Mouse (Mus musculus): ENCODE data around the gene Arrdc5. TPM values are rescaled to one million over a fixed set of nuclear protein-coding genes. Genes with fewer than 3 reads are reported as not detected.
"Not testable (repeated sequence)": the region's sequence is repeated elsewhere in the genome, so short reads cannot be mapped to it uniquely, and the experiment has no call there.

Arrdc5 gene
- polyA plus RNA-seq, 1 experiment from 2014 or later = not detected

- Histone ChIP-seq H3K4me2 (no peak overlapping the region), H3K4me1 (ENCODE audit: insufficient read depth) (peaks cover under 1% of the 10 kb centered on the region; the same call in 1 of the 2 replicates), H3K27me3 (ENCODE audit: insufficient read depth, low read length) (no peaks in the 10 kb centered on the region), H3K36me3 (ENCODE audit: insufficient read depth) (peaks cover 57% of the 10 kb centered on the region), H3K9ac (no peak overlapping the region), H3K9me3 (ENCODE audit: low read depth, low read length) (no peaks in the 10 kb centered on the region), H3K4me3 (ENCODE audit: low read depth, low read length) (no peak overlapping the region), H3K27ac (ENCODE audit: low read depth) (no peak overlapping the region)
- ATAC-seq (ENCODE audit: insufficient read depth) (no peak), DNase-seq (no peak)
- 80% methylated on average over 3 of the region's 3 CpGs for WGBS
- no peak for TF ChIP-seq CTCF (IDR thresholded peaks at IDR 0.05; ENCODE audit: low read depth)
These were observed 37.4 kb downstream of the Arrdc5 start for GRCm38 (mm10) chr17:56262645-56263094.

DNA sequence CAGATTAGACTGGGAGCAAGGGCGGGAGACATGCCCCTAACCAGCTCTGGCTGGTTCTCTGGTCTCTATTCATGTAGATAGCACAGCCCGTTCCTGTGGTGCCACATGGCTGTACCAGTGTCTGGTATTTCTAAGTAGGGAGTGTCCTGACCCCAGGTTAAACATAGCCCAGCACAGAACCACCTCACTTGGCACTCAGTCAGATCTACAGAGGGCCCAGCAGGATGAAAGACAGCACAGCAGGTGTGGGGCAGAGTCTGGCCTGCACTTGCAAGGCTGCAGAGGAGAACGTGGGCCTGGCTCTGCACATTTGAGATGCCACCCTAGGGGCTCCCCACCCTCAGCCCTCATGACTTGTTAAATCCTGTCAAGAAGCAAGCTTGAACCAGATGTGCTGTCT is 38.9 kb downstream of the Arrdc5 start:
- no peak overlapping the region for H3K4me2 ChIP-seq
- H3K27ac ChIP-seq (ENCODE audit: low read depth) = no peak overlapping the region
- H3K27me3 ChIP-seq (ENCODE audit: insufficient read depth, low read length) = no peaks in the 10 kb centered on the region
- H3K9me3 ChIP-seq (ENCODE audit: low read depth, low read length) = no peaks in the 10 kb centered on the region
- H3K36me3 ChIP-seq (ENCODE audit: insufficient read depth) = peaks cover 57% of the 10 kb centered on the region
- peaks cover 4% of the 10 kb centered on the region for H3K4me1 ChIP-seq (ENCODE audit: insufficient read depth)
- no peak overlapping the region for H3K9ac ChIP-seq
- WGBS = 77% methylated on average over 3 of the region's 3 CpGs
- ATAC-seq (ENCODE audit: insufficient read depth) (no peak), DNase-seq (no peak)
- no peak for TF ChIP-seq CTCF (IDR thresholded peaks at IDR 0.05; ENCODE audit: low read depth)
- H3K4me3 ChIP-seq (ENCODE audit: low read depth, low read length) = no peak overlapping the region

- Histone ChIP-seq H3K4me2 (peak overlapping the region; percentile 1; the same call in 1 of the 2 replicates), H3K27me3 (ENCODE audit: insufficient read depth, low read length) (no peaks in the 10 kb centered on the region), H3K27ac (ENCODE audit: low read depth) (no peak overlapping the region), H3K4me1 (ENCODE audit: insufficient read depth) (peaks cover 4% of the 10 kb centered on the region), H3K4me3 (ENCODE audit: low read depth, low read length) (no peak overlapping the region), H3K36me3 (ENCODE audit: insufficient read depth) (peaks cover 54% of the 10 kb centered on the region), H3K9me3 (ENCODE audit: low read depth, low read length) (no peaks in the 10 kb centered on the region), H3K9ac (no peak overlapping the region; the same call in 1 of the 2 replicates)
- ATAC-seq (ENCODE audit: insufficient read depth) = no peak
- DNase-seq = no peak
- TF ChIP-seq CTCF (IDR thresholded peaks at IDR 0.05; ENCODE audit: low read depth) = no peak
- WGBS = 88% methylated on average over 10 of the region's 10 CpGs
These were observed 40.6 kb downstream of the Arrdc5 start for GRCm38 (mm10) chr17:56259301-56260037.

- H3K4me2 ChIP-seq = peak overlapping the region; percentile 1; the same call in 1 of the 2 replicates
- H3K9ac ChIP-seq = not testable (repeated sequence)
These were observed 41.3 kb downstream of the Arrdc5 start for GRCm38 (mm10) chr17:56258812-56259211.

GRCm38 (mm10) chr17:56258269-56258668 is 41.8 kb downstream of the Arrdc5 start:
- not testable (repeated sequence) for DNase-seq; H3K9ac ChIP-seq; H3K4me3 ChIP-seq (ENCODE audit: low read depth, low read length); H3K4me1 ChIP-seq (ENCODE audit: insufficient read depth); H3K27me3 ChIP-seq (ENCODE audit: insufficient read depth, low read length); H3K27ac ChIP-seq (ENCODE audit: low read depth); ATAC-seq (ENCODE audit: insufficient read depth); H3K9me3 ChIP-seq (ENCODE audit: low read depth, low read length)
- 91% methylated on average over 19 of the region's 19 CpGs for WGBS
- H3K36me3 ChIP-seq (ENCODE audit: insufficient read depth) = peaks cover 52% of the 10 kb centered on the region
- H3K4me2 ChIP-seq = peak overlapping the region; percentile 90; the same call in 1 of the 2 replicates

More at GRCm38 (mm10) chr17:56258812-56259211, 41.3 kb downstream of the Arrdc5 start:
- H3K27me3 ChIP-seq (ENCODE audit: insufficient read depth, low read length); ATAC-seq (ENCODE audit: insufficient read depth); H3K4me3 ChIP-seq (ENCODE audit: low read depth, low read length); H3K4me1 ChIP-seq (ENCODE audit: insufficient read depth); H3K9me3 ChIP-seq (ENCODE audit: low read depth, low read length); H3K27ac ChIP-seq (ENCODE audit: low read depth); DNase-seq: not testable (repeated sequence)
- 50% methylated on average over 2 of the region's 2 CpGs for WGBS
- peaks cover 53% of the 10 kb centered on the region for H3K36me3 ChIP-seq (ENCODE audit: insufficient read depth)

- H3K27me3 ChIP-seq (ENCODE audit: insufficient read depth, low read length) = no peaks in the 10 kb centered on the region
- H3K4me3 ChIP-seq (ENCODE audit: low read depth, low read length) = peak overlapping the region; percentile 64
- ATAC-seq (ENCODE audit: insufficient read depth) (no peak), DNase-seq (no peak)
- no peak overlapping the region for H3K27ac ChIP-seq (ENCODE audit: low read depth)
- WGBS = 9% methylated on average over 47 of the region's 58 CpGs
- peaks cover 43% of the 10 kb centered on the region for H3K36me3 ChIP-seq (ENCODE audit: insufficient read depth)
- H3K4me1 ChIP-seq (ENCODE audit: insufficient read depth) = peaks cover 4% of the 10 kb centered on the region
- H3K4me2 ChIP-seq = peak overlapping the region; percentile 90
- H3K9ac ChIP-seq = peak overlapping the region; percentile 56
- no peak for TF ChIP-seq CTCF (IDR thresholded peaks at IDR 0.05; ENCODE audit: low read depth)
- H3K9me3 ChIP-seq (ENCODE audit: low read depth, low read length) = no peaks in the 10 kb centered on the region
These were observed 42.7 kb downstream of the Arrdc5 start for GRCm38 (mm10) chr17:56257181-56257894.

- ATAC-seq (ENCODE audit: insufficient read depth) = peak; percentile 94
- TF ChIP-seq CTCF (IDR thresholded peaks at IDR 0.05; ENCODE audit: low read depth) = no peak
- H3K27ac ChIP-seq (ENCODE audit: low read depth) = peak within 1 kb of the TSS; percentile 95
- H3K36me3 ChIP-seq (ENCODE audit: insufficient read depth) = peaks cover 33% of the 10 kb centered on the region
- H3K27me3 ChIP-seq (ENCODE audit: insufficient read depth, low read length) = no peaks in the 10 kb centered on the region
- WGBS = under 1% methylated on average over 28 of the region's 28 CpGs
- H3K9ac ChIP-seq = peak within 1 kb of the TSS; percentile 56
- peak; percentile 99 for DNase-seq
- peaks cover 4% of the 10 kb centered on the region for H3K4me1 ChIP-seq (ENCODE audit: insufficient read depth)
- H3K4me3 ChIP-seq (ENCODE audit: low read depth, low read length) = peak within 1 kb of the TSS; percentile 64
- H3K4me2 ChIP-seq = peak within 1 kb of the TSS; percentile 90
- no peaks in the 10 kb centered on the region for H3K9me3 ChIP-seq (ENCODE audit: low read depth, low read length)
These were observed 43.7 kb downstream of the Arrdc5 start, which contains the start of gene Fem1a for GRCm38 (mm10) chr17:56256239-56256881. Gene Fem1a (plus strand): TSS chr17:56256810.

Measured in lung, embryonic 14.5 days (tissue).